Comparison of ENCODE assay signal across 8 mouse cellular contexts in genomic region chr6:48016090-48016521, GRCm38 (mm10). TPM values are rescaled to one million over a fixed set of nuclear protein-coding genes. Genes with fewer than 3 reads are reported as not detected.
A peak's percentile ranks its signal among the peaks of the same experiment; 100 is the strongest.
DNase-seq lines count a peak whose midpoint lies in the region; ATAC-seq and TF ChIP-seq lines count a peak whose summit lies in the region.

No protein-coding gene starts in this region.

- DNase-seq in adrenal gland, adult (ENCODE audit: inconsistent age in 2 of 2, low spot score in 1 of 2): peak; percentile 80 to 82
- peak; percentile 89 to 94 for DNase-seq in cerebellum, postnatal 25 days
- peak; percentile 72 for DNase-seq in gastrocnemius, postnatal 10 days
- DNase-seq in hindbrain, postnatal 0 days (ENCODE audit: low spot score): peak; percentile 88
- DNase-seq in left cerebral cortex, postnatal 14 days (ENCODE audit: low spot score in 2 of 2): peak; percentile 67 to 79
- peak; percentile 65 for DNase-seq in right cerebral cortex, postnatal 25 days
- peak; percentile 66 to 74 for DNase-seq in urinary bladder, postnatal 4 days (ENCODE audit: low spot score in 2 of 2)

- peak; percentile 98 for ATAC-seq in hindbrain, postnatal 0 days
- peak; percentile 92 for ATAC-seq in megakaryocyte-erythroid progenitor cell, adult 5-6 weeks (replicated peaks; ENCODE audit: low FRiP score, low TSS enrichment, poor library complexity, severe bottlenecking)

- no peaks in the 10 kb centered on the region for H3K27me3 ChIP-seq in hindbrain, postnatal 0 days (ENCODE audit: insufficient read depth, low read length)

- H3K9me3 ChIP-seq in hindbrain, postnatal 0 days (ENCODE audit: low read length): no peaks in the 10 kb centered on the region

- 1% methylated on average over 23 of the region's 24 CpGs for WGBS in hindbrain, postnatal 0 days

- peak overlapping the region; percentile 62 for H3K4me2 ChIP-seq in hindbrain, postnatal 0 days (ENCODE audit: low read depth, low read length)

- H3K36me3 ChIP-seq in hindbrain, postnatal 0 days (ENCODE audit: insufficient read depth, low read length): no peaks in the 10 kb centered on the region; the same call in 1 of the 2 replicates

- peak overlapping the region; percentile 38 for H3K4me3 ChIP-seq in hindbrain, postnatal 0 days (ENCODE audit: low read length)

- TF ChIP-seq CTCF in hindbrain, postnatal 0 days (IDR thresholded peaks at IDR 0.05; ENCODE audit: low read depth): peak; percentile 82

- intact Hi-C loops in left cerebral cortex, postnatal 14 days (cut with DNase I): no loop called here

- no peak overlapping the region for H3K27ac ChIP-seq in hindbrain, postnatal 0 days

- peak overlapping the region; percentile 53 for H3K9ac ChIP-seq in hindbrain, postnatal 0 days (replicated peaks; ENCODE audit: low read length)

- H3K4me1 ChIP-seq in hindbrain, postnatal 0 days (ENCODE audit: insufficient read depth, low read length): peaks cover 4% of the 10 kb centered on the region; the same call in 1 of the 2 replicates

RNA-seq across cellular contexts. Expression of gene Zfp777, which starts 32.6 kb away (rescaled TPM):
- 10 to 100 TPM; 22.3 to 23.0 TPM for total RNA-seq in gastrocnemius, postnatal 10 days (2021)
- 33.6 and 47.7 TPM in 2 replicates for total RNA-seq in hindbrain, postnatal 0 days (2014; rRNA removed)
- polyA plus RNA-seq in hindbrain, postnatal 0 days (2015; fragmentation: Nextera tagmentation; extraction: Ambion mirVana): 15.4 and 16.2 TPM in 2 replicates
- 10 to 100 TPM; 30.8 to 41.9 TPM for total RNA-seq in left cerebral cortex, postnatal 14 days (2021)
- total RNA-seq in megakaryocyte-erythroid progenitor cell, adult 5-6 weeks (2014; fragmentation: Nextera tagmentation): 13.3 and 33.3 TPM in 2 replicates
- total RNA-seq in megakaryocyte-erythroid progenitor cell, adult 5-6 weeks (2017): 20.2 and 35.0 TPM in 2 replicates
